Mouse (Mus musculus) lung, postnatal 0 days (tissue): ENCODE data around the gene Hist2h3b.

Source experiments
- CTCF ChIP-seq: IDR thresholded peaks from 2 replicates; pipeline ENCODE4 v1.5.1; 2016; ENCODE audit warnings: antibody characterized with exemption, mild to moderate bottlenecking
- EP300 ChIP-seq: IDR thresholded peaks from 2 replicates; pipeline ENCODE4 v1.6.1; 2016; ENCODE audit warnings: antibody characterized with exemption, mild to moderate bottlenecking, control low read depth

- no peak for TF ChIP-seq CTCF
- TF ChIP-seq EP300 = no peak
These were observed 11.3 kb upstream of the Hist2h3b start for GRCm38 (mm10) chr3:96257190-96257589.
